Mouse (Mus musculus) bone marrow, adult 2 months (tissue): ENCODE measurements around the gene Olfr996.

ENCODE experiments used
- CTCF ChIP-seq: fragments of 200-500 bp; IDR thresholded peaks from 2 replicates; pipeline ENCODE4 v1.5.1; 2011; ENCODE audit warnings: low read length, control low read depth; ENCODE audit not compliant: control insufficient read depth, insufficient read depth
- POLR2A ChIP-seq: fragments of 200-500 bp; IDR thresholded peaks from 2 replicates; pipeline ENCODE4 v1.6.1; 2011; ENCODE audit warnings: low read depth, mild to moderate bottlenecking, control low read depth, low read length, borderline replicate concordance; ENCODE audit not compliant: control insufficient read depth

- no peak for TF ChIP-seq POLR2A
- TF ChIP-seq CTCF = no peak
Measured at GRCm38 (mm10) chr2:85561187-85561586, 17.8 kb upstream of the Olfr996 start.
